Mouse (Mus musculus) heart, postnatal 0 days (tissue): ENCODE results near the gene Strip1. TPM values are rescaled to one million over a fixed set of nuclear protein-coding genes. Genes with fewer than 3 reads are reported as not detected.

Experiments used
- ATAC-seq: fragments of 200-750 bp; cut with Nextera tagmentation; 2 replicates; pipeline ENCODE4 v1.8.0; 2017; ENCODE audit warnings: low read depth, moderate number of reproducible peaks, moderate library complexity; ENCODE audit not compliant: insufficient read depth
- DNase-seq: peaks from one replicate; pipeline ENCODE4 v3.0.0-alpha.2; 2016; ENCODE audit warnings: low spot score
- H3K27ac ChIP-seq: fragments of 300-500 bp; sonication (generic); 2 replicates; pipeline ENCODE4 v1.5.1; 2014; ENCODE audit warnings: low read depth, mild to moderate bottlenecking
- H3K27me3 ChIP-seq: fragments of 300-500 bp; sonication (generic); 2 replicates; pipeline ENCODE4 v1.6.1; 2014; ENCODE audit warnings: low read length, mixed read lengths; ENCODE audit not compliant: control insufficient read depth, insufficient read depth
- H3K36me3 ChIP-seq: fragments of 300-500 bp; sonication (generic); replicated peaks from 2 replicates; pipeline ENCODE4 v1.6.1; 2014; ENCODE audit warnings: low read length, mixed read lengths; ENCODE audit not compliant: control insufficient read depth, insufficient read depth
- H3K4me1 ChIP-seq: fragments of 300-500 bp; sonication (generic); 2 replicates; pipeline ENCODE4 v1.6.1; 2014; ENCODE audit warnings: antibody characterized with exemption; ENCODE audit not compliant: control insufficient read depth, insufficient read depth
- H3K4me2 ChIP-seq: fragments of 300-500 bp; sonication (generic); 2 replicates; pipeline ENCODE4 v1.6.1; 2014; ENCODE audit warnings: low read depth, mild to moderate bottlenecking, low read length, moderate library complexity
- H3K4me3 ChIP-seq: fragments of 300-500 bp; sonication (generic); 2 replicates; pipeline ENCODE4 v1.5.1; 2014; ENCODE audit warnings: low read depth, low read length
- H3K9ac ChIP-seq: fragments of 300-500 bp; sonication (generic); replicated peaks from 2 replicates; pipeline ENCODE4 v1.6.1; 2014; ENCODE audit warnings: low read depth, low read length, mixed read lengths
- H3K9me3 ChIP-seq: fragments of 300-500 bp; sonication (generic); replicated peaks from 2 replicates; pipeline ENCODE4 v1.6.1; 2016; ENCODE audit warnings: low read length; ENCODE audit not compliant: control insufficient read depth
- CTCF ChIP-seq: IDR thresholded peaks from 2 replicates; pipeline ENCODE4 v1.5.1; 2016; ENCODE audit warnings: antibody characterized with exemption, control low read depth, low read depth
- EP300 ChIP-seq: IDR thresholded peaks from 2 replicates; pipeline ENCODE4 v1.6.1; 2016; ENCODE audit warnings: antibody characterized with exemption, low read depth
- WGBS: fragments of 180-500 bp; shearing (Covaris S2); extraction: QIAGEN DNeasy Blood & Tissue Kit; methylation state at CpG from one replicate; pipeline ENCODE4 v1.1.7; 2014; 5-methylcytosine and 5-hydroxymethylcytosine counted together
- polyA plus RNA-seq: library from polyadenylated mRNA; unstranded; fragments of >200 nt; fragmentation: Nextera tagmentation; extraction: Ambion mirVana; gene quantifications from 2 replicates; pipeline ENCODE4 v1.2.1, GENCODE M21; 2015
- total RNA-seq: library from RNA; depleted of rRNA; stranded (reverse); fragments of >200 nt; gene quantifications from 2 replicates; pipeline ENCODE4 v1.2.3, GENCODE M21; 2014; ENCODE audit warnings: low replicate concordance

Strip1 gene
- total and polyA plus RNA-seq, 2 experiments from 2014 or later = 24.0 to 49.2 TPM

DNA sequence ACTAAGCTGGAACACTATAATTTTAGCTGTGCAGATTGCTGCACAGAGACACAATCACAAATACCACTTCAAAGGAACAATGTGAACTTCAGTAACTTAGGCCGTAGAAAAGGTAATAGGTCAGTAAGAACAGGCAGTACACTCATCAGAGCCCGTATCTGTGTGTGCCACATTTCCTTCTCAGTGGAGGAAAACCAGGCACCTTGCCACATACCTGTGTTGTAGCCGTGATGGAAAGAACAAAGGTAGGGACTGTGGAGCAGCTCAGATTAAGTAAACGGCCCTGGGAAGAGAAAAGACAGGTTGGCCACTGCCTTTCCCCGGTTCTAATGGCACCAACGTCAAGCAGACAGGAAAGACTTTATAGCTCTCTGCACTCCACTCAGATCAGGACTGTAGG lies 35.9 kb upstream of the Strip1 start:
- Histone ChIP-seq H3K9me3 (no peaks in the 10 kb centered on the region), H3K4me1 (no peaks in the 10 kb centered on the region), H3K27ac (no peak overlapping the region), H3K27me3 (no peaks in the 10 kb centered on the region), H3K9ac (no peak overlapping the region), H3K4me2 (no peak overlapping the region), H3K4me3 (no peak overlapping the region), H3K36me3 (peaks cover 95% of the 10 kb centered on the region)
- WGBS = 73% methylated on average over 6 of the region's 6 CpGs
- no peak for TF ChIP-seq EP300
- no peak for TF ChIP-seq CTCF
- no peak for DNase-seq
- ATAC-seq = no peak

DNA sequence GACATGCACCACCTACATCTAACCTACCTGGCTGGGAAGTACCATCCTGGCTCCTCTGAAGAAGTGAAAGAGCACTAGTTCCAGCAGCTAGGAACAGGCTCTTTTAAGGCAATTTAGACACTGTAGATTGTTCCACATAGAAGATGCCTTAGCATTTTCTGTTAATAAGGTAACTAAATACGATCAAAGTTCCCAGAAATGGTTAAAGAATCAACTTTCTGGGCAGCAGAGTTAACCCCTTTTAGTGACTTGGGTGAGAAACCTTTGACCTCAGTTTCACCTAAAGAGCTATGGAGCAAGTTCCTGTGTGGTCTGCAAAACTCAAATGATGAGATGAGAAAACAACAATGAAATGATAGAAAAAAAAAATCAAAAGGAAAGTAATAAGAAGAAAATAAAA lies 33.1 kb upstream of the Strip1 start:
- Histone ChIP-seq H3K4me3 (no peak overlapping the region), H3K4me1 (no peaks in the 10 kb centered on the region), H3K36me3 (peaks cover 96% of the 10 kb centered on the region), H3K27me3 (no peaks in the 10 kb centered on the region), H3K27ac (no peak overlapping the region), H3K9ac (no peak overlapping the region), H3K9me3 (no peaks in the 10 kb centered on the region), H3K4me2 (no peak overlapping the region)
- 96% methylated on average over 1 of the region's 1 CpGs for WGBS
- TF ChIP-seq EP300 (no peak), CTCF (no peak)
- no peak for DNase-seq
- no peak for ATAC-seq

DNA sequence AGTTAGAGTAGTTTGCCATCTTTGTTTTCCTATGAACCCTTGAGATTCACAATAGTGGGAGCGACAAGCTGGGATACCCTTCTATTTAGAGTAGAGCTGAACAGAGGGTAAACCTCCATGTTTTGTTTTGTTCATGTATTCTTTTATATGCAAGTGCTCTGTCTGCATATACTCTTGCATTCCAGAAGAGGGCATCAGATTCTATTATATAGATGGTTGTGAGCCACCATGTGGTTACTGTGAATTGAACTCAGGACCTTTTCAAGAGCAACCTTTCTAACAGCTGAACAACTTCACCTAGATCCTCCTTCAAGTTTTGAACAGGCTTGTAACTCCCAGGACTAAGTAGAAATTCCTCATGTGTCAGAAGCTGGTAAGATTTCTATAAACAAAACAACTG lies 27.5 kb upstream of the Strip1 start:
- no peak overlapping the region for H3K9ac ChIP-seq
- ATAC-seq = no peak
- H3K4me2 ChIP-seq = no peak overlapping the region
- WGBS = 81% methylated on average over 1 of the region's 1 CpGs
- no peak overlapping the region for H3K27ac ChIP-seq
- H3K9me3 ChIP-seq = no peaks in the 10 kb centered on the region
- H3K27me3 ChIP-seq = no peaks in the 10 kb centered on the region
- DNase-seq = no peak
- no peaks in the 10 kb centered on the region for H3K4me1 ChIP-seq
- H3K36me3 ChIP-seq = peaks cover 54% of the 10 kb centered on the region
- no peak overlapping the region for H3K4me3 ChIP-seq
- no peak for TF ChIP-seq EP300
- no peak for TF ChIP-seq CTCF

DNA sequence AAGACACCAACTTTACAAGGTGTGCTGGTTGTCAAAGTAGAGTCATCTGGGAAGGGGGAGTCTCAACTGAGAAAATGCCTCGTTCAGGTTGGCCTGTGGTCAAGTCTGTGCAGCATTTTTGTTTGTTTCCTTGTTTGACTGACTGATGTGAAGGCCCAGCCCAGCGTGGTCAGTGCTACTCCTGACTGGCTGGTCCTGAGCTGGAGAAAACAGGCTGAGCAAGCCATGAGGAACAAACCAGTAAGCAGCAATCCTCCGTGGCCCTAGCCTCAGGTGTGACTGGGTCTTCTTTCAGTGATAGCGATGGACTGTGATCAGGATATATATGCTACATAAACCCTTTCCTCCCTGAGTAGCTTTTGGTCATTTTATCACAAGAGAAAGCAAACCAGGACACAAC lies 25.4 kb upstream of the Strip1 start:
- ATAC-seq = no peak
- Histone ChIP-seq H3K4me3 (no peak overlapping the region), H3K4me1 (no peaks in the 10 kb centered on the region), H3K36me3 (peaks cover 35% of the 10 kb centered on the region), H3K9ac (no peak overlapping the region), H3K9me3 (no peaks in the 10 kb centered on the region), H3K27ac (no peak overlapping the region), H3K4me2 (no peak overlapping the region), H3K27me3 (no peaks in the 10 kb centered on the region)
- 75% methylated on average over 4 of the region's 4 CpGs for WGBS
- TF ChIP-seq CTCF = no peak
- no peak for TF ChIP-seq EP300
- DNase-seq = no peak

DNA sequence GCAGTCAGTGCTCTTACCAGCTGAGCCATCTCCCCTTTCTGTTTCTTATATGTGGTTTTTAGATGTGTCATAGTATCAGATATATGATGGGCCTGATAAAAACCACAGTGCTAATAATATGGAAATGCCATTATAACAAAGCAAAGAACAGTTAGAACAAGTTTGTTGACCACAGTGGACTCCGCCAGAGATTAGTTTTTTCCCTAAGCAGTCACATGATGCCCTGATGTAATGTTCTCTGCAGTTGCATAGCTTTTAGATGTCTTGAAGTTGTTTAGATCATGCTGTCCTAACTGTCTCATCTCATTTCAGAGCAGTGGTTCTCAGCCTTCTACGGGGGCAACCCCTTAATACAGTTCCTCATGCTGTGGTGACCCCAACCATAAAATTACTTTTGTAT lies 24.7 kb upstream of the Strip1 start:
- 89% methylated on average over 2 of the region's 2 CpGs for WGBS
- no peaks in the 10 kb centered on the region for H3K9me3 ChIP-seq
- ATAC-seq = 0 out of 2 replicates have a peak, but pooled peaks have one; percentile 8
- H3K4me2 ChIP-seq = no peak overlapping the region
- H3K4me3 ChIP-seq = no peak overlapping the region
- H3K9ac ChIP-seq = no peak overlapping the region
- no peak overlapping the region for H3K27ac ChIP-seq
- peaks cover 30% of the 10 kb centered on the region for H3K36me3 ChIP-seq
- H3K4me1 ChIP-seq = no peaks in the 10 kb centered on the region
- DNase-seq = no peak
- no peaks in the 10 kb centered on the region for H3K27me3 ChIP-seq
- TF ChIP-seq EP300 (no peak), CTCF (no peak)

DNA sequence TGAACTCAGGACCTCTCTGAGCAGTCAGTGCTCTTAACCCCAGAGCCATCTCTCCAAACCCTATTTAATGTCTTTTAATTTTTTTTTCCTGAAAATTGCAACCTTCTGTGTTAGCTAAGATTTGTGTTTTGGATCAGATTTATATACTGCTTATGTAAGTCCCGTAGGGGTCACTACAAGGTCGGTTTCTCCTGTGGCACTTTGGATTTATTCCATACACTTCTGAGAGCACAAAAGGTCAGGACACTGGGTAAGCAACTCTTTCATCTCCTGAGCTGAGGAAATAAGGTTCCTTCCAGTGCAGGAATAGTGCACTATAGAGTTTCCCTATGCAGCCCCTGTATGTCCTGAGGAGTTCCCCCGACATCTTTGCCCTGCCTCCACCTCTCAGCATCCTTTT lies 24.0 kb upstream of the Strip1 start:
- Histone ChIP-seq H3K4me1 (no peaks in the 10 kb centered on the region), H3K4me3 (no peak overlapping the region), H3K27ac (no peak overlapping the region), H3K9ac (no peak overlapping the region), H3K9me3 (no peaks in the 10 kb centered on the region), H3K27me3 (no peaks in the 10 kb centered on the region), H3K4me2 (no peak overlapping the region), H3K36me3 (peaks cover 24% of the 10 kb centered on the region)
- TF ChIP-seq EP300 (no peak), CTCF (no peak)
- ATAC-seq = no peak
- DNase-seq = peak; percentile 16
- 77% methylated on average over 3 of the region's 3 CpGs for WGBS
